Mouse (Mus musculus): Measurements from ENCODE around the gene Upp1. TPM values are rescaled to one million over a fixed set of nuclear protein-coding genes. Genes with fewer than 3 reads are reported as not detected.

Gene Upp1
- polyA plus RNA-seq, 1 experiment = 5.2 TPM

DNA sequence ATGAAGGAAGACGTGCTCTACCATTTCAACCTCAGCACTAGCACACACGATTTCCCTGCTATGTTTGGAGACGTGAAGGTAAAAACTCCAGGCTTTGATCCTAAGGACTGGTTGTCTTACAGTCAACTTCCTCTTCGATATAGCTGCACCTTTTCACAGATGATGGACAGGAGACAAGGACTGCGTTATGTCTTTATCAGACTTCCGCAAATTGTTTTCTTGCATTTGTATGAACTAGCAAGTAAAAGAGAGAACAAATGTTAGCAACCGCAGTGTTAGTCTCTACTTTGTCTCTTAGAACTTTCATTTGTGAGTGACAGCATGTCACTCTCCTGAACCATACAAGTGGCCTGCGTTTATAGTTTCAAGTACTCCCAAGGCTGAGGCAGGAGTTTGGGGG is 11.6 kb downstream of the Upp1 start:
- no peak overlapping the region for H3K27ac ChIP-seq (ENCODE audit: control insufficient read depth, insufficient read depth, low read length)
- H3K4me3 ChIP-seq (ENCODE audit: control insufficient read depth, insufficient read depth, low read length) = no peak overlapping the region
- no peak for TF ChIP-seq CTCF (IDR thresholded peaks at IDR 0.05; ENCODE audit: borderline replicate concordance, control insufficient read depth, extremely low read depth, insufficient read depth, low read length, poor library complexity)
- TF ChIP-seq POLR2A (IDR thresholded peaks at IDR 0.05; ENCODE audit: control insufficient read depth, extremely low read depth, insufficient read depth, low read length, poor library complexity) = no peak
- no peaks in the 10 kb centered on the region for H3K27me3 ChIP-seq (ENCODE audit: control insufficient read depth, insufficient read depth, low read length)
- H3K36me3 ChIP-seq (ENCODE audit: control insufficient read depth, insufficient read depth, low read length) = no peaks in the 10 kb centered on the region
- DNase-seq = no peak
- WGBS = 89% methylated on average over 8 of the region's 8 CpGs
- no peaks in the 10 kb centered on the region for H3K4me1 ChIP-seq (replicated peaks; ENCODE audit: control insufficient read depth, insufficient read depth, low read length)

GRCm38 (mm10) chr11:9131688-9132087 is 13.8 kb downstream of the Upp1 start:
- no peak for TF ChIP-seq POLR2A (IDR thresholded peaks at IDR 0.05; ENCODE audit: control insufficient read depth, extremely low read depth, insufficient read depth, low read length, poor library complexity)
- TF ChIP-seq CTCF (IDR thresholded peaks at IDR 0.05; ENCODE audit: borderline replicate concordance, control insufficient read depth, extremely low read depth, insufficient read depth, low read length, poor library complexity) = no peak
- Histone ChIP-seq H3K4me1 (replicated peaks; ENCODE audit: control insufficient read depth, insufficient read depth, low read length) (no peaks in the 10 kb centered on the region), H3K4me3 (ENCODE audit: control insufficient read depth, insufficient read depth, low read length) (no peak overlapping the region), H3K27me3 (ENCODE audit: control insufficient read depth, insufficient read depth, low read length) (no peaks in the 10 kb centered on the region), H3K36me3 (ENCODE audit: control insufficient read depth, insufficient read depth, low read length) (no peaks in the 10 kb centered on the region), H3K27ac (ENCODE audit: control insufficient read depth, insufficient read depth, low read length) (no peak overlapping the region)
- DNase-seq = no peak
- WGBS = 95% methylated on average over 7 of the region's 7 CpGs

- no peak overlapping the region for H3K27ac ChIP-seq (ENCODE audit: control insufficient read depth, insufficient read depth, low read length)
- no peak overlapping the region for H3K4me3 ChIP-seq (ENCODE audit: control insufficient read depth, insufficient read depth, low read length)
- 82% methylated on average over 11 of the region's 11 CpGs for WGBS
Observed at GRCm38 (mm10) chr11:9135589-9136246, 17.8 kb downstream of the Upp1 start.

GRCm38 (mm10) chr11:9136471-9136870 is 18.6 kb downstream of the Upp1 start:
- Histone ChIP-seq H3K36me3 (ENCODE audit: control insufficient read depth, insufficient read depth, low read length) (no peaks in the 10 kb centered on the region), H3K4me1 (replicated peaks; ENCODE audit: control insufficient read depth, insufficient read depth, low read length) (no peaks in the 10 kb centered on the region), H3K27ac (ENCODE audit: control insufficient read depth, insufficient read depth, low read length) (no peak overlapping the region), H3K4me3 (ENCODE audit: control insufficient read depth, insufficient read depth, low read length) (no peak overlapping the region), H3K27me3 (ENCODE audit: control insufficient read depth, insufficient read depth, low read length) (no peaks in the 10 kb centered on the region)
- WGBS = 24% methylated on average over 5 of the region's 5 CpGs
- TF ChIP-seq CTCF (IDR thresholded peaks at IDR 0.05; ENCODE audit: borderline replicate concordance, control insufficient read depth, extremely low read depth, insufficient read depth, low read length, poor library complexity) = 0 out of 2 replicates have a peak, but pooled peaks have one; percentile 23
- no peak for TF ChIP-seq POLR2A (IDR thresholded peaks at IDR 0.05; ENCODE audit: control insufficient read depth, extremely low read depth, insufficient read depth, low read length, poor library complexity)
- DNase-seq = peak; percentile 70

More at GRCm38 (mm10) chr11:9135589-9136246, 17.8 kb downstream of the Upp1 start:
- Histone ChIP-seq H3K36me3 (ENCODE audit: control insufficient read depth, insufficient read depth, low read length) (no peaks in the 10 kb centered on the region), H3K27me3 (ENCODE audit: control insufficient read depth, insufficient read depth, low read length) (no peaks in the 10 kb centered on the region), H3K4me1 (replicated peaks; ENCODE audit: control insufficient read depth, insufficient read depth, low read length) (no peaks in the 10 kb centered on the region)
- TF ChIP-seq CTCF (IDR thresholded peaks at IDR 0.05; ENCODE audit: borderline replicate concordance, control insufficient read depth, extremely low read depth, insufficient read depth, low read length, poor library complexity) (no peak), POLR2A (IDR thresholded peaks at IDR 0.05; ENCODE audit: control insufficient read depth, extremely low read depth, insufficient read depth, low read length, poor library complexity) (no peak)
- no peak for DNase-seq

GRCm38 (mm10) chr11:9145113-9145512 is 27.2 kb downstream of the Upp1 start:
- no peak overlapping the region for H3K27ac ChIP-seq (ENCODE audit: control insufficient read depth, insufficient read depth, low read length)
- no peak for TF ChIP-seq POLR2A (IDR thresholded peaks at IDR 0.05; ENCODE audit: control insufficient read depth, extremely low read depth, insufficient read depth, low read length, poor library complexity)
- TF ChIP-seq CTCF (IDR thresholded peaks at IDR 0.05; ENCODE audit: borderline replicate concordance, control insufficient read depth, extremely low read depth, insufficient read depth, low read length, poor library complexity) = no peak
- H3K36me3 ChIP-seq (ENCODE audit: control insufficient read depth, insufficient read depth, low read length) = no peaks in the 10 kb centered on the region
- H3K4me3 ChIP-seq (ENCODE audit: control insufficient read depth, insufficient read depth, low read length) = no peak overlapping the region
- no peaks in the 10 kb centered on the region for H3K4me1 ChIP-seq (replicated peaks; ENCODE audit: control insufficient read depth, insufficient read depth, low read length)
- WGBS = 92% methylated on average over 2 of the region's 2 CpGs
- no peaks in the 10 kb centered on the region for H3K27me3 ChIP-seq (ENCODE audit: control insufficient read depth, insufficient read depth, low read length)
- no peak for DNase-seq

GRCm38 (mm10) chr11:9146115-9146514 is 28.2 kb downstream of the Upp1 start:
- Histone ChIP-seq H3K36me3 (ENCODE audit: control insufficient read depth, insufficient read depth, low read length) (no peaks in the 10 kb centered on the region), H3K4me3 (ENCODE audit: control insufficient read depth, insufficient read depth, low read length) (no peak overlapping the region), H3K4me1 (replicated peaks; ENCODE audit: control insufficient read depth, insufficient read depth, low read length) (no peaks in the 10 kb centered on the region), H3K27me3 (ENCODE audit: control insufficient read depth, insufficient read depth, low read length) (no peaks in the 10 kb centered on the region), H3K27ac (ENCODE audit: control insufficient read depth, insufficient read depth, low read length) (no peak overlapping the region)
- 98% methylated on average over 4 of the region's 4 CpGs for WGBS
- no peak for DNase-seq
- no peak for TF ChIP-seq CTCF (IDR thresholded peaks at IDR 0.05; ENCODE audit: borderline replicate concordance, control insufficient read depth, extremely low read depth, insufficient read depth, low read length, poor library complexity)

DNA sequence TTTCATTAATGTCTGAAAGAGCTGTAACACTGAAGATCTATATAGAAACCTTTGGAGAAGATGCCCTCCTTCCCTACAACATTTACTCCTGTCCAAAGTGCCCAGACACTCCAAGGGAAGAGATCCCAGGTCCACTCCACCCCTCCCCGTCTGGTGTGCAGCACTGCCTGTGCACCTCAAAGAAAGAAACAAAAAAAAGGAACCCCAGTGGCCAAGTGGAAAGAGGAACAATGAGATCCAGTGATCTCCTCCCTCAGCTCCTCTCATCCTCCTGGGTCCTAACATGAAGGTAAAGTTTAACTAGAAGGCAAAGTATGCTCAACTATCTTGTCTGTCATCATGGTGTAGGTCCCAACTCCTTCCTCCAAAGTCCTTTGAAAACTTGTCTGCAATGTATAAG is 28.8 kb downstream of the Upp1 start:
- no peaks in the 10 kb centered on the region for H3K4me1 ChIP-seq (replicated peaks; ENCODE audit: control insufficient read depth, insufficient read depth, low read length)
- H3K27me3 ChIP-seq (ENCODE audit: control insufficient read depth, insufficient read depth, low read length) = no peaks in the 10 kb centered on the region
- H3K27ac ChIP-seq (ENCODE audit: control insufficient read depth, insufficient read depth, low read length) = no peak overlapping the region
- WGBS = 63% methylated on average over 1 of the region's 1 CpGs
- TF ChIP-seq POLR2A (IDR thresholded peaks at IDR 0.05; ENCODE audit: control insufficient read depth, extremely low read depth, insufficient read depth, low read length, poor library complexity) (no peak), CTCF (IDR thresholded peaks at IDR 0.05; ENCODE audit: borderline replicate concordance, control insufficient read depth, extremely low read depth, insufficient read depth, low read length, poor library complexity) (no peak)
- no peak overlapping the region for H3K4me3 ChIP-seq (ENCODE audit: control insufficient read depth, insufficient read depth, low read length)
- no peak for DNase-seq
- H3K36me3 ChIP-seq (ENCODE audit: control insufficient read depth, insufficient read depth, low read length) = no peaks in the 10 kb centered on the region
